15 mouse cellular contexts compared by ENCODE assay signal in genomic region chr6:142721731-142722130, GRCm38 (mm10). TPM values are rescaled to one million over a fixed set of nuclear protein-coding genes. Genes with fewer than 3 reads are reported as not detected.
"Had no signal": no experiment of that assay in that cellular context is flagged by ENCODE, and none has a peak within 500 bp of the region (broad histone marks: within the 10 kb centered on the region; RNA-seq: fewer than 3 reads in every experiment).

No protein-coding gene starts in this region.

- DNase-seq: kidney, postnatal 14 days; kidney, postnatal 4 days; layer of hippocampus, adult 9-11 months; liver, embryonic 13.5 days; lung, adult 2 months; lung, postnatal 14 days; lung, postnatal 4 days; right cerebral cortex, adult 18-20 months; right cerebral cortex, postnatal 14 days; right cerebral cortex, postnatal 4 days; thymus, adult 2 months; thymus, postnatal 14 days; thymus, postnatal 4 days had no signal

- ATAC-seq: midbrain, embryonic 15.5 days had no signal

RNA-seq across cellular contexts. Expression of gene Abcc9, which starts 19.6 kb away (rescaled TPM):
- total RNA-seq: megakaryocyte progenitor cell, adult 5-6 weeks had no signal
